Mouse (Mus musculus) ovary, adult 2 months (tissue): ENCODE results near the gene Gm3488. TPM values are rescaled to one million over a fixed set of nuclear protein-coding genes. Genes with fewer than 3 reads are reported as not detected.

Source experiments
- polyA plus RNA-seq: library from polyadenylated mRNA; depleted of rRNA; stranded (reverse); fragments of >200 nt; gene quantifications from 2 replicates; pipeline ENCODE4 v1.2.3, GENCODE M21; 2012; rRNA removed

The Gm3488 gene
- polyA plus RNA-seq, result not detected in 2 replicates

GRCm38 (mm10) chr14:5501374-5501773, at the start of gene Gm3488:
Gene Gm3488, plus strand, starts transcription at chr14:5501674.

GRCm38 (mm10) chr14:5455367-5455766, 46.1 kb upstream of the Gm3488 start, which contains the start of gene Gm3194:
Gene Gm3194, minus strand, starts transcription at chr14:5455467.

GRCm38 (mm10) chr14:5477730-5478129, 23.7 kb upstream of the Gm3488 start, which contains the start of gene Gm8246:
Gene Gm8246, minus strand, starts transcription at chr14:5477830.

GRCm38 (mm10) chr14:5483907-5484306, 17.6 kb upstream of the Gm3488 start, which contains the start of gene Gm3187:
Gene Gm3187, plus strand, starts transcription at chr14:5484207.

GRCm38 (mm10) chr14:5538196-5538595, 36.7 kb downstream of the Gm3488 start, which contains the start of gene Gm3532:
Gene Gm3532, plus strand, starts transcription at chr14:5538496.

Other genes starting within 250 kb of the Gm3488 start
- gene Gm3526, start 241.1 kb upstream of the Gm3488 start, polyA plus RNA-seq, result not detected in 2 replicates
- not detected in 2 replicates for gene Gm3542, start 166.7 kb upstream of the Gm3488 start, polyA plus RNA-seq
- gene Gm3500, start 112.6 kb upstream of the Gm3488 start, polyA plus RNA-seq, result not detected in 2 replicates
- gene Gm3194, start 46.2 kb upstream of the Gm3488 start, polyA plus RNA-seq, result 0.23 TPM in 1 of 2 replicates, not detected in the other
- gene Gm8246, start 23.8 kb upstream of the Gm3488 start, polyA plus RNA-seq, result not detected in 2 replicates
- not detected in 2 replicates for gene Gm3187, start 17.5 kb upstream of the Gm3488 start, polyA plus RNA-seq
- gene Gm3532, start 36.8 kb downstream of the Gm3488 start, polyA plus RNA-seq, result not detected in 2 replicates
- not detected in 2 replicates for gene Gm8265, start 131.4 kb downstream of the Gm3488 start, polyA plus RNA-seq
- not detected in 2 replicates for gene Gm9603, start 185.8 kb downstream of the Gm3488 start, polyA plus RNA-seq
- gene Gm3373, start 239.9 kb downstream of the Gm3488 start, polyA plus RNA-seq, result 0.53 TPM in 1 of 2 replicates, not detected in the other